Mouse (Mus musculus): ENCODE results near the gene Qtrt1.

GRCm38 (mm10) chr9:21437577-21437976 lies 25.9 kb downstream of the Qtrt1 start:
- TF ChIP-seq EP300 (IDR thresholded peaks at IDR 0.05) (no peak), CTCF (IDR thresholded peaks at IDR 0.05) (no peak)
